Mouse (Mus musculus): Measurements from ENCODE around the gene Galns.
"Not testable (repeated sequence)": the region's sequence is repeated elsewhere in the genome, so short reads cannot be mapped to it uniquely, and the experiment has no call there.

The Galns gene

GRCm38 (mm10) chr8:122635878-122636802 lies 24.9 kb upstream of the Galns start:
- no peak for DNase-seq (ENCODE audit: low read depth in 2 of 2, low spot score in 2 of 2)

GRCm38 (mm10) chr8:122633205-122633604 lies 21.9 kb upstream of the Galns start:
- no peak for DNase-seq (ENCODE audit: low read depth in 2 of 2, low spot score in 2 of 2)

DNA sequence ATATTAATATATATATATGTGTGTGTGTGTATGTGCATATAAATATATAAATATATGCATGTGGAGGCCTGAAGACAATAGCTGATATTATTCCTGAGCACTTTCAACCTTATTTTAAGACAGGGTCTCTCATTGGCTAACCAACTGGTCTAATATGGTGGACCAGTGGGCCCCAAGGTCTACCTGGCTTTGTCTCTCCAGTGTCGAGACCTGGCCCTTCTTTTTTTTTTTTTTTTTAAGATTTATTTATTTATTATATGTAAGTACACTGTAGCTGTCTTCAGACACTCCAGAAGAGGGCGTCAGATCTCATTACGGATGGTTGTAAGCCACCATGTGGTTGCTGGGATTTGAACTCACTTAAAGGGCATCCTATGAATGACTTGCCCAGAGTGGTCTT lies 20.9 kb upstream of the Galns start:
- DNase-seq (ENCODE audit: low read depth in 2 of 2, low spot score in 2 of 2), result not testable (repeated sequence)

DNA sequence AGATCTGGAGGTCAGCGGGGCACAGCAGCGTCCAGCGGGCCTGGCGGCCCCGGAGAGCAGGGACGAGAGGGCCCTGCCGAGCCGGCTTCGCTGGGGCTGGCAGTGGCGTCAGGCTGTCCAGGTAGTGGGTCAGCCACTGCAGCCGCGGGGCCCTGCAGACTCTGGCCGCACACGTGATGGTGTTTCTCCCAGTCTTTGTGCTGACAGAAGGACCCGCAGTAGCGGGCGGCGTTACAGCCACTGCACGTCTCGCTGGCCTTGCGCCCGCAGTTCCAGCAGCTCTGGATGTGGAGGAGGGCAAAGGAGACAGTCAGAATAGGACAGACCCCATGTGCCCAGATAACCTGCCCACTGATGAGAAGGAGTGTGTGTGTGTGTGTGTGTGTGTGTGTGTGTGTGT lies 19.4 kb upstream of the Galns start:
- no peak for DNase-seq (ENCODE audit: low read depth in 2 of 2, low spot score in 2 of 2)

GRCm38 (mm10) chr8:122629388-122629787 lies 18.1 kb upstream of the Galns start:
- DNase-seq (ENCODE audit: low read depth in 2 of 2, low spot score in 2 of 2), result no peak

GRCm38 (mm10) chr8:122626896-122627295 lies 15.6 kb upstream of the Galns start:
- DNase-seq (ENCODE audit: low read depth in 2 of 2, low spot score in 2 of 2), result no peak

GRCm38 (mm10) chr8:122625811-122626210 lies 14.5 kb upstream of the Galns start:
- DNase-seq (ENCODE audit: low read depth in 2 of 2, low spot score in 2 of 2), result no peak

DNA sequence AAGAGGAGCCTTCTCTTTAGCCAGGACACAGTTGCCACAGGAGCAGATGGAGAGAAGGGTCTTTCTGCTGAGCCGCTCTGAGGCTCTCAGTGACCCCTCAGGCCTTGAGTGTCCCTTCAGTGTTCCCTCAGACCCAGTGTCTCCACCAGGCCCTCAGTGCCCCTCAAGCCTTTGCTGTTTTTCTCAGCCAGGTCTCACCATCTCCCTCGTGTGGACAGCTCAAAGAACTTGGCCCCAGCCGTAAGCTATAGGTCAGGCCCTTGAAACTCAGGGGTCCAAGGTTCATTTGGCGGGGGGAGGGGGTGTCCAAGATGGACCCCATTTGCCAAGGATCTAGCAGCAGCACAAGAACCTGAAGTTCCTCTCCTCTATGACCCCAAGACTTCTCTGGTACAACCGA lies 13.4 kb upstream of the Galns start:
- no peak for DNase-seq (ENCODE audit: low read depth in 2 of 2, low spot score in 2 of 2)

- no peak for DNase-seq (ENCODE audit: low read depth in 2 of 2, low spot score in 2 of 2)
These were observed 12.8 kb upstream of the Galns start for GRCm38 (mm10) chr8:122623844-122624642.

GRCm38 (mm10) chr8:122622727-122623126 lies 11.5 kb upstream of the Galns start, which contains the start of gene Pabpn1l:
TSS of gene Pabpn1l (minus strand) at chr8:122622739.
- no peak for DNase-seq (ENCODE audit: low read depth in 2 of 2, low spot score in 2 of 2)

- DNase-seq (ENCODE audit: low read depth in 2 of 2, low spot score in 2 of 2), result no peak
These were observed 9.2 kb upstream of the Galns start for GRCm38 (mm10) chr8:122620446-122620845.

- no peak for DNase-seq (ENCODE audit: low read depth in 2 of 2, low spot score in 2 of 2)
These were observed 7.6 kb upstream of the Galns start for GRCm38 (mm10) chr8:122618660-122619378.

- peak; percentile 47 to 74 for DNase-seq (ENCODE audit: low read depth in 2 of 2, low spot score in 2 of 2)
These were observed 6.8 kb upstream of the Galns start for GRCm38 (mm10) chr8:122617947-122618546.

- no peak for DNase-seq (ENCODE audit: low read depth in 2 of 2, low spot score in 2 of 2)
These were observed 5.1 kb upstream of the Galns start for GRCm38 (mm10) chr8:122616181-122616905.

DNA sequence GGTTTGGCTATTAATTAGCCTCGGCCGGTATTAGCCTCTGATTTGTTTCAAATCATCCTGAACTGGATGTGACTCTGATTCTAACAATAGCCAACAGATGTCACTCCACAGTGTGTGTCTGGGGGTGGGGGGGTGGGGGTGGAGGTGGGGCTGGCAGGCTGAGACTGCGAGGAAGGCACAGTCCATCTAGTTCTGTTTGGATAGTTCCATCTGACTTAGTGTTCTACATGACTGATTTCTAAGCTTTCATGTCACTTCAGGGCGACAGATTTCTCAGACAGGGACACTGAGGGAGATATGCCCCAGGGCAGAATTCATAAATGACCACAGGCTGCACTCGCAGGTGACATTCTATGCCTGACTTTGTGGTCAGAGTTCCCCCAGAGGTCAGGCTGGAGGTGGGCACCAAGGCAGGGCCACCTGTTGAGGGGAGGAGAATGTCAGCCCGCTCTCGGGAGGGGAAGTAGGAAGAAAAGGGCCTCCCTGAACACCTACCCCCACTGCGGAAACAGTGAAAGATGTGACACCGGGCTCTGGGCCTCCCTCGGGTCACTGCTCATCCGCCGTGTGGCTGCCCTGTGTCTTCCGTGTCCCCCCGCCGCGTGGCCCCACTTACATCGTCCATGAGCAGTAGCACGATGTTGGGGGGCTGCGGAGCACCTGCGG lies 518 bp downstream of the Galns start:
- no peak for DNase-seq (ENCODE audit: low read depth in 2 of 2, low spot score in 2 of 2)

DNA sequence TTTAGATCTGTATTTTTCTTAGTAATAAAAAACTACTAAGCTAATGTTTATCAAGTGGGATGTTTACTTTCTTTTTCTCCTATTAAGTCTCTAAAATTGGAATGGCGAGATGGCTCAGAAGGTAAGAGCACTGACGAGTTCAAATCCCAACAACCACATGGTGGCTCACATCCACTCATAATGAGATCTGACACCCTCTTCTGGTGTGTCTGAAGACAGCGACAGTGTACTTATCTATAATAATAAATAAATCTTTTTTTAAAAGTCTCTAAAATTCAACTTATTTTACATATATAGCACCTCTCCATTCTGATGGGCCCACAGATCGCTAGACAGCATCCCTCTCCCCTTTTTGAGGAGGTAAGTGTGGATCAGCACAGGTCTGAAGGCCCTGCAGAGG lies 1.1 kb downstream of the Galns start:
- no peak for DNase-seq (ENCODE audit: low read depth in 2 of 2, low spot score in 2 of 2)

DNA sequence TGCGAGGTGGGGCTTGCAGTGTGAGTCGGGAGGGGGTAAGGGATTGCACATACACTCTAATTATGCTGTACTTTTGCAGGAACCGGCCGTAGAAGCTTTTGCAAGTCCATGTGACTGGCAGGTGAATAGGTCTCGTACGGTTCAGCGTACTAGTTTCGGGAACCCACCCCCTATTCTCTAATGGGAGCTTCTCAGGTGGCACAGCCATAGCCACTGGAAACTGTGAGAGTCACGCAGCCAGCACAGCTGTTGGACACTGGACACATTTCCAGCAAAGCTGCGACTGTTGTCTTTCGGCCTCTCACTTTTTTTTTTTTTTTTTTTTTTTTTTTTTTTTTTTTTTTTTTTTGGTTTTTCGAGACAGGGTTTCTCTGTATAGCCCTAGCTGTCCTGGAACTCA lies 4.5 kb downstream of the Galns start:
- no peak for DNase-seq (ENCODE audit: low read depth in 2 of 2, low spot score in 2 of 2)

DNA sequence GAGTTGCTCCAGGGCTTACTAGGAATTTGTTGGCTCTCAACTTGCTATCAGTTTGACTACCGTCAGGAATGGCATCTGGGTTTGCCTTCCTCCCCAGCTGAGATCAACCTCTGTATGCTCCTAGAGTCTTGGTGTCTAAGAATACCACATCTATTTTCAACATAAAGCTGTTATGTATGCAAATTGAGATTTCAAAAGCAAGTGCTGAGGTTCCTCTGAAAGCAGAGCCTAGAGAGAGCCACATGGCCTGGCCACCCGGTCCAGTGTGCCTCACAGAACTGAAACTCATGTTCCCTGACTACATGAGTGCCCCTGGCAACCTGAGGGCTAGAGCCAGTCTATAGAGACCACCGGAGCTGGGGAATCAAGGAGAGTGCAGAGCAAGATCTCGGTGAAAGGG lies 5.9 kb downstream of the Galns start:
- DNase-seq (ENCODE audit: low read depth in 2 of 2, low spot score in 2 of 2), result no peak

- no peak for DNase-seq (ENCODE audit: low read depth in 2 of 2, low spot score in 2 of 2)
These were observed 6.6 kb downstream of the Galns start for GRCm38 (mm10) chr8:122604640-122605039.

DNA sequence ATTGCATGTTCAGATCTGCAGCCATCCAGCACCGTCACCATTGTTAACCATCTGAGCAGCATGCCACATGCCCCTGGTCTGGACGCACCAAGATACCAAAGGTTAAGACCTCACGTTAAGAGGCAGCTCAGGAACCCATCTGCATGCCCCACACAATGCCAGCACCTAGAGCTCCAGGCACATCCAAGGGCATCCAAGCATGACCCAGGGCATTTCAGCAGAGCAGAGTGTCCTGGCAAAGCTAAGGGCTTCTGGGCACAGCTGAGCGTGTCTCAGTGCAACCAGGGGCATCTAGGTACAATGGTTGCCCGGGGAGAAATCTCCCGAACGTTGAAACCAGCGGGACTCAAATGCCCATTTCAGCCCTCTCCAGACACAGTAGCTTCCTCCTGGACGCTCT lies 10.6 kb downstream of the Galns start:
- DNase-seq (ENCODE audit: low read depth in 2 of 2, low spot score in 2 of 2), result no peak

All from CD8-positive naive resting alpha-beta T cell, adult 2 months (primary cell).